Mouse (Mus musculus): ENCODE measurements around the gene Smc1b. TPM values are rescaled to one million over a fixed set of nuclear protein-coding genes. Genes with fewer than 3 reads are reported as not detected.
"Not testable (repeated sequence)": the region's sequence is repeated elsewhere in the genome, so short reads cannot be mapped to it uniquely, and the experiment has no call there.

The Smc1b gene
- polyA plus RNA-seq, 1 experiment from 2014 or later: 0.34 TPM

GRCm38 (mm10) chr15:85037343-85037690 lies 94.4 kb downstream of the Smc1b start:
- Histone ChIP-seq H3K4me3 (ENCODE audit: low read depth, low read length) (peak overlapping the region; percentile 73), H3K4me2 (peak overlapping the region; percentile 86), H3K9me3 (ENCODE audit: control insufficient read depth, low read length) (no peaks in the 10 kb centered on the region), H3K9ac (ENCODE audit: low read length) (peak overlapping the region; percentile 82), H3K4me1 (ENCODE audit: control insufficient read depth, insufficient read depth, low read length) (peaks cover 10% of the 10 kb centered on the region), H3K36me3 (ENCODE audit: control insufficient read depth, insufficient read depth, low read length) (no peaks in the 10 kb centered on the region), H3K27ac (ENCODE audit: low read depth, low read length) (no peak overlapping the region), H3K27me3 (ENCODE audit: control insufficient read depth, insufficient read depth, low read length) (peaks cover 3% of the 10 kb centered on the region)
- WGBS: 7% methylated on average over 8 of the region's 8 CpGs
- ATAC-seq (ENCODE audit: low FRiP score) (no peak), DNase-seq (ENCODE audit: low spot score, missing footprints) (peak; percentile 91)

GRCm38 (mm10) chr15:85036566-85037342 lies 95.0 kb downstream of the Smc1b start:
- Histone ChIP-seq H3K36me3 (ENCODE audit: control insufficient read depth, insufficient read depth, low read length) (no peaks in the 10 kb centered on the region), H3K9me3 (ENCODE audit: control insufficient read depth, low read length) (no peaks in the 10 kb centered on the region), H3K9ac (ENCODE audit: low read length) (peak overlapping the region; percentile 82), H3K27ac (ENCODE audit: low read depth, low read length) (no peak overlapping the region), H3K4me1 (ENCODE audit: control insufficient read depth, insufficient read depth, low read length) (peaks cover 6% of the 10 kb centered on the region; the same call in 1 of the 2 replicates), H3K27me3 (ENCODE audit: control insufficient read depth, insufficient read depth, low read length) (peaks cover 3% of the 10 kb centered on the region), H3K4me3 (ENCODE audit: low read depth, low read length) (peak overlapping the region; percentile 73), H3K4me2 (peak overlapping the region; percentile 86)
- under 1% methylated on average over 72 of the region's 75 CpGs for WGBS
- ATAC-seq (ENCODE audit: low FRiP score) (peak; percentile 95), DNase-seq (ENCODE audit: low spot score, missing footprints) (peak; percentile 100)

- not testable (repeated sequence) for ATAC-seq (ENCODE audit: low FRiP score); H3K36me3 ChIP-seq (ENCODE audit: control insufficient read depth, insufficient read depth, low read length); H3K4me2 ChIP-seq; H3K4me1 ChIP-seq (ENCODE audit: control insufficient read depth, insufficient read depth, low read length); H3K9ac ChIP-seq (ENCODE audit: low read length); H3K4me3 ChIP-seq (ENCODE audit: low read depth, low read length); H3K27ac ChIP-seq (ENCODE audit: low read depth, low read length); H3K9me3 ChIP-seq (ENCODE audit: control insufficient read depth, low read length); H3K27me3 ChIP-seq (ENCODE audit: control insufficient read depth, insufficient read depth, low read length)
- peak; percentile 10 for DNase-seq (ENCODE audit: low spot score, missing footprints)
- 57% methylated on average over 7 of the region's 7 CpGs for WGBS
Observed at GRCm38 (mm10) chr15:85033916-85034315, 97.8 kb downstream of the Smc1b start.

GRCm38 (mm10) chr15:85031866-85032265 lies 99.9 kb downstream of the Smc1b start:
- H3K4me3 ChIP-seq (ENCODE audit: low read depth, low read length): no peak overlapping the region
- H3K9me3 ChIP-seq (ENCODE audit: control insufficient read depth, low read length): no peaks in the 10 kb centered on the region
- H3K4me2 ChIP-seq: no peak overlapping the region
- H3K36me3 ChIP-seq (ENCODE audit: control insufficient read depth, insufficient read depth, low read length): no peaks in the 10 kb centered on the region
- no peak for ATAC-seq (ENCODE audit: low FRiP score)
- H3K27ac ChIP-seq (ENCODE audit: low read depth, low read length): no peak overlapping the region
- 93% methylated on average over 3 of the region's 3 CpGs for WGBS
- peaks cover 3% of the 10 kb centered on the region; the same call in 1 of the 2 replicates for H3K4me1 ChIP-seq (ENCODE audit: control insufficient read depth, insufficient read depth, low read length)
- H3K9ac ChIP-seq (ENCODE audit: low read length): no peak overlapping the region
- DNase-seq (ENCODE audit: low spot score, missing footprints): no peak
- H3K27me3 ChIP-seq (ENCODE audit: control insufficient read depth, insufficient read depth, low read length): peaks cover 3% of the 10 kb centered on the region

GRCm38 (mm10) chr15:85030643-85031042 lies 101.1 kb downstream of the Smc1b start:
- not testable (repeated sequence) for H3K36me3 ChIP-seq (ENCODE audit: control insufficient read depth, insufficient read depth, low read length); H3K9me3 ChIP-seq (ENCODE audit: control insufficient read depth, low read length); H3K4me1 ChIP-seq (ENCODE audit: control insufficient read depth, insufficient read depth, low read length); ATAC-seq (ENCODE audit: low FRiP score); H3K4me2 ChIP-seq; H3K9ac ChIP-seq (ENCODE audit: low read length); H3K4me3 ChIP-seq (ENCODE audit: low read depth, low read length); H3K27ac ChIP-seq (ENCODE audit: low read depth, low read length); H3K27me3 ChIP-seq (ENCODE audit: control insufficient read depth, insufficient read depth, low read length); DNase-seq (ENCODE audit: low spot score, missing footprints)
- WGBS: 83% methylated on average over 1 of the region's 1 CpGs

- H3K9me3 ChIP-seq (ENCODE audit: control insufficient read depth, low read length); H3K9ac ChIP-seq (ENCODE audit: low read length); DNase-seq (ENCODE audit: low spot score, missing footprints); H3K27ac ChIP-seq (ENCODE audit: low read depth, low read length); ATAC-seq (ENCODE audit: low FRiP score); H3K36me3 ChIP-seq (ENCODE audit: control insufficient read depth, insufficient read depth, low read length); H3K4me2 ChIP-seq; H3K4me1 ChIP-seq (ENCODE audit: control insufficient read depth, insufficient read depth, low read length); H3K4me3 ChIP-seq (ENCODE audit: low read depth, low read length); H3K27me3 ChIP-seq (ENCODE audit: control insufficient read depth, insufficient read depth, low read length): not testable (repeated sequence)
- WGBS: 57% methylated on average over 1 of the region's 1 CpGs
Observed at GRCm38 (mm10) chr15:85028648-85029047, 103.1 kb downstream of the Smc1b start, which contains the start of gene Fam118a. TSS of gene Fam118a (plus strand) at chr15:85028948.

GRCm38 (mm10) chr15:85027740-85028139 lies 104.0 kb downstream of the Smc1b start:
- H3K9ac ChIP-seq (ENCODE audit: low read length): no peak overlapping the region
- H3K4me1 ChIP-seq (ENCODE audit: control insufficient read depth, insufficient read depth, low read length): no peaks in the 10 kb centered on the region
- no peak overlapping the region for H3K4me2 ChIP-seq
- H3K9me3 ChIP-seq (ENCODE audit: control insufficient read depth, low read length): no peaks in the 10 kb centered on the region
- 40% methylated on average over 4 of the region's 4 CpGs for WGBS
- DNase-seq (ENCODE audit: low spot score, missing footprints) (no peak), ATAC-seq (ENCODE audit: low FRiP score) (no peak)
- no peaks in the 10 kb centered on the region for H3K36me3 ChIP-seq (ENCODE audit: control insufficient read depth, insufficient read depth, low read length)
- H3K27ac ChIP-seq (ENCODE audit: low read depth, low read length): no peak overlapping the region
- H3K27me3 ChIP-seq (ENCODE audit: control insufficient read depth, insufficient read depth, low read length): no peaks in the 10 kb centered on the region
- no peak overlapping the region for H3K4me3 ChIP-seq (ENCODE audit: low read depth, low read length)

- ATAC-seq (ENCODE audit: low FRiP score) (no peak), DNase-seq (ENCODE audit: low spot score, missing footprints) (peak; percentile 45)
- WGBS: 82% methylated on average over 4 of the region's 4 CpGs
- H3K27me3 ChIP-seq (ENCODE audit: control insufficient read depth, insufficient read depth, low read length): no peaks in the 10 kb centered on the region
- H3K9ac ChIP-seq (ENCODE audit: low read length): no peak overlapping the region
- no peak overlapping the region for H3K27ac ChIP-seq (ENCODE audit: low read depth, low read length)
- H3K4me2 ChIP-seq: no peak overlapping the region
- no peak overlapping the region for H3K4me3 ChIP-seq (ENCODE audit: low read depth, low read length)
- H3K36me3 ChIP-seq (ENCODE audit: control insufficient read depth, insufficient read depth, low read length): no peaks in the 10 kb centered on the region
- no peaks in the 10 kb centered on the region for H3K4me1 ChIP-seq (ENCODE audit: control insufficient read depth, insufficient read depth, low read length)
- no peaks in the 10 kb centered on the region for H3K9me3 ChIP-seq (ENCODE audit: control insufficient read depth, low read length)
Observed at GRCm38 (mm10) chr15:85026197-85026596, 105.6 kb downstream of the Smc1b start.

GRCm38 (mm10) chr15:85022211-85022610 lies 109.6 kb downstream of the Smc1b start:
- Histone ChIP-seq H3K27ac (ENCODE audit: low read depth, low read length) (no peak overlapping the region), H3K9me3 (ENCODE audit: control insufficient read depth, low read length) (no peaks in the 10 kb centered on the region), H3K27me3 (ENCODE audit: control insufficient read depth, insufficient read depth, low read length) (no peaks in the 10 kb centered on the region), H3K9ac (ENCODE audit: low read length) (no peak overlapping the region), H3K4me1 (ENCODE audit: control insufficient read depth, insufficient read depth, low read length) (no peaks in the 10 kb centered on the region), H3K4me3 (ENCODE audit: low read depth, low read length) (no peak overlapping the region), H3K4me2 (no peak overlapping the region), H3K36me3 (ENCODE audit: control insufficient read depth, insufficient read depth, low read length) (no peaks in the 10 kb centered on the region)
- ATAC-seq (ENCODE audit: low FRiP score) (no peak), DNase-seq (ENCODE audit: low spot score, missing footprints) (peak; percentile 21)
- WGBS: 77% methylated on average over 4 of the region's 4 CpGs

Data from midbrain, embryonic 11.5 days (tissue).